Mouse (Mus musculus): ENCODE data around the gene Atp23. TPM values are rescaled to one million over a fixed set of nuclear protein-coding genes. Genes with fewer than 3 reads are reported as not detected.

Atp23 gene
- polyA plus RNA-seq (2016; fragmentation: Nextera tagmentation; extraction: Ambion mirVana), result 15.4 and 19.5 TPM in 2 replicates

GRCm38 (mm10) chr10:126900821-126901487 is at the start of gene Atp23:
Atp23 (minus strand) TSS chr10:126901355.
- H3K4me3 ChIP-seq, result peak within 1 kb of the TSS; percentile 83
- DNase-seq (ENCODE audit: low spot score), result peak; percentile 93
- peak within 1 kb of the TSS; percentile 87 for H3K27ac ChIP-seq
- peaks cover 16% of the 10 kb centered on the region for H3K4me1 ChIP-seq (replicated peaks)
- H3K36me3 ChIP-seq, result peaks cover 21% of the 10 kb centered on the region
- no peaks in the 10 kb centered on the region for H3K9me3 ChIP-seq
- H3K27me3 ChIP-seq (ENCODE audit: insufficient read depth, poor library complexity, severe bottlenecking), result 0 out of 2 replicates have a peak, but pooled peaks cover 5% of the 10 kb centered on the region
- WGBS, result under 1% methylated on average over 56 of the region's 56 CpGs

- DNase-seq (ENCODE audit: low spot score), result no peak
- Histone ChIP-seq H3K9me3 (peaks cover 2% of the 10 kb centered on the region; the same call in 1 of the 2 replicates), H3K4me3 (no peak overlapping the region), H3K27me3 (ENCODE audit: insufficient read depth, poor library complexity, severe bottlenecking) (peaks cover 11% of the 10 kb centered on the region), H3K4me1 (replicated peaks) (peaks cover 18% of the 10 kb centered on the region), H3K27ac (no peak overlapping the region), H3K36me3 (no peaks in the 10 kb centered on the region)
- WGBS, result 87% methylated on average over 4 of the region's 4 CpGs
Measured at GRCm38 (mm10) chr10:126950572-126950971, 49.4 kb upstream of the Atp23 start.

GRCm38 (mm10) chr10:126949824-126950223 is 48.7 kb upstream of the Atp23 start:
- peaks cover 18% of the 10 kb centered on the region for H3K4me1 ChIP-seq (replicated peaks)
- H3K27me3 ChIP-seq (ENCODE audit: insufficient read depth, poor library complexity, severe bottlenecking), result peaks cover 3% of the 10 kb centered on the region; the same call in 1 of the 2 replicates
- DNase-seq (ENCODE audit: low spot score), result no peak
- 59% methylated on average over 5 of the region's 5 CpGs for WGBS
- no peaks in the 10 kb centered on the region for H3K36me3 ChIP-seq
- peaks cover 2% of the 10 kb centered on the region; the same call in 1 of the 2 replicates for H3K9me3 ChIP-seq
- H3K4me3 ChIP-seq, result no peak overlapping the region
- no peak overlapping the region; the same call in 1 of the 2 replicates for H3K27ac ChIP-seq

GRCm38 (mm10) chr10:126945531-126945930 is 44.4 kb upstream of the Atp23 start:
- no peaks in the 10 kb centered on the region for H3K36me3 ChIP-seq
- 0 out of 2 replicates have a peak, but pooled peaks cover 2% of the 10 kb centered on the region for H3K9me3 ChIP-seq
- peaks cover 17% of the 10 kb centered on the region for H3K4me1 ChIP-seq (replicated peaks)
- WGBS, result 89% methylated on average over 5 of the region's 5 CpGs
- H3K27me3 ChIP-seq (ENCODE audit: insufficient read depth, poor library complexity, severe bottlenecking), result no peaks in the 10 kb centered on the region
- H3K27ac ChIP-seq, result no peak overlapping the region
- no peak overlapping the region for H3K4me3 ChIP-seq
- no peak for DNase-seq (ENCODE audit: low spot score)

- H3K36me3 ChIP-seq, result no peaks in the 10 kb centered on the region
- 0 out of 2 replicates have a peak, but pooled peaks cover 2% of the 10 kb centered on the region for H3K4me1 ChIP-seq (replicated peaks)
- H3K27me3 ChIP-seq (ENCODE audit: insufficient read depth, poor library complexity, severe bottlenecking), result no peaks in the 10 kb centered on the region
- 83% methylated on average over 7 of the region's 7 CpGs for WGBS
- H3K9me3 ChIP-seq, result peaks cover 16% of the 10 kb centered on the region
- DNase-seq (ENCODE audit: low spot score), result no peak
- no peak overlapping the region for H3K27ac ChIP-seq
- no peak overlapping the region for H3K4me3 ChIP-seq
Measured at GRCm38 (mm10) chr10:126940949-126941348, 39.8 kb upstream of the Atp23 start.

- Histone ChIP-seq H3K36me3 (no peaks in the 10 kb centered on the region), H3K27ac (peak overlapping the region; percentile 79), H3K4me3 (no peak overlapping the region), H3K27me3 (ENCODE audit: insufficient read depth, poor library complexity, severe bottlenecking) (no peaks in the 10 kb centered on the region), H3K4me1 (replicated peaks) (peaks cover 27% of the 10 kb centered on the region), H3K9me3 (peaks cover 14% of the 10 kb centered on the region)
- DNase-seq (ENCODE audit: low spot score), result no peak
- WGBS, result 66% methylated on average over 18 of the region's 18 CpGs
Measured at GRCm38 (mm10) chr10:126935556-126936381, 34.6 kb upstream of the Atp23 start.

GRCm38 (mm10) chr10:126935121-126935520 is 34.0 kb upstream of the Atp23 start:
- Histone ChIP-seq H3K4me3 (no peak overlapping the region), H3K36me3 (no peaks in the 10 kb centered on the region), H3K27ac (peak overlapping the region; percentile 79), H3K27me3 (ENCODE audit: insufficient read depth, poor library complexity, severe bottlenecking) (peaks cover 3% of the 10 kb centered on the region), H3K9me3 (peaks cover 14% of the 10 kb centered on the region), H3K4me1 (replicated peaks) (peaks cover 33% of the 10 kb centered on the region)
- WGBS, result 89% methylated on average over 8 of the region's 8 CpGs
- DNase-seq (ENCODE audit: low spot score), result no peak

- DNase-seq (ENCODE audit: low spot score), result no peak
- H3K27ac ChIP-seq, result 0 out of 2 replicates have a peak overlapping the region, but pooled peaks have one; percentile 79
- 93% methylated on average over 13 of the region's 13 CpGs for WGBS
- peaks cover 9% of the 10 kb centered on the region for H3K27me3 ChIP-seq (ENCODE audit: insufficient read depth, poor library complexity, severe bottlenecking)
- peaks cover 39% of the 10 kb centered on the region for H3K4me1 ChIP-seq (replicated peaks)
- H3K9me3 ChIP-seq, result peaks cover 14% of the 10 kb centered on the region
- no peak overlapping the region for H3K4me3 ChIP-seq
- H3K36me3 ChIP-seq, result no peaks in the 10 kb centered on the region
Measured at GRCm38 (mm10) chr10:126934561-126934960, 33.4 kb upstream of the Atp23 start.

- H3K9me3 ChIP-seq, result no peaks in the 10 kb centered on the region
- peaks cover 67% of the 10 kb centered on the region for H3K4me1 ChIP-seq (replicated peaks)
- H3K4me3 ChIP-seq, result no peak overlapping the region
- DNase-seq (ENCODE audit: low spot score), result no peak
- H3K36me3 ChIP-seq, result no peaks in the 10 kb centered on the region
- no peak overlapping the region for H3K27ac ChIP-seq
- H3K27me3 ChIP-seq (ENCODE audit: insufficient read depth, poor library complexity, severe bottlenecking), result peaks cover 32% of the 10 kb centered on the region
Measured at GRCm38 (mm10) chr10:126931760-126932139, 30.6 kb upstream of the Atp23 start.

- H3K27ac ChIP-seq, result peak overlapping the region; percentile 79
- H3K27me3 ChIP-seq (ENCODE audit: insufficient read depth, poor library complexity, severe bottlenecking), result peaks cover 37% of the 10 kb centered on the region
- H3K4me3 ChIP-seq, result no peak overlapping the region
- no peaks in the 10 kb centered on the region for H3K36me3 ChIP-seq
- 69% methylated on average over 8 of the region's 8 CpGs for WGBS
- no peak for DNase-seq (ENCODE audit: low spot score)
- peaks cover 69% of the 10 kb centered on the region for H3K4me1 ChIP-seq (replicated peaks)
- no peaks in the 10 kb centered on the region for H3K9me3 ChIP-seq
Measured at GRCm38 (mm10) chr10:126931123-126931759, 30.1 kb upstream of the Atp23 start.

GRCm38 (mm10) chr10:126930270-126931121 is 29.3 kb upstream of the Atp23 start:
- 40% methylated on average over 15 of the region's 15 CpGs for whole genome bisulfite sequencing
- Histone ChIP-seq H3K4me3 (no peak overlapping the region), H3K4me1 (replicated peaks) (peaks cover 69% of the 10 kb centered on the region), H3K27ac (peak overlapping the region; percentile 79), H3K36me3 (no peaks in the 10 kb centered on the region), H3K27me3 (ENCODE audit: insufficient read depth, poor library complexity, severe bottlenecking) (peaks cover 44% of the 10 kb centered on the region), H3K9me3 (no peaks in the 10 kb centered on the region)
- DNase-seq (ENCODE audit: low spot score), result peak; percentile 35

GRCm38 (mm10) chr10:126929543-126929942 is 28.4 kb upstream of the Atp23 start:
- peaks cover 62% of the 10 kb centered on the region for H3K4me1 ChIP-seq (replicated peaks)
- H3K27ac ChIP-seq, result no peak overlapping the region
- WGBS, result 32% methylated on average over 3 of the region's 3 CpGs
- H3K9me3 ChIP-seq, result no peaks in the 10 kb centered on the region
- DNase-seq (ENCODE audit: low spot score), result no peak
- H3K27me3 ChIP-seq (ENCODE audit: insufficient read depth, poor library complexity, severe bottlenecking), result peaks cover 47% of the 10 kb centered on the region
- no peaks in the 10 kb centered on the region for H3K36me3 ChIP-seq
- no peak overlapping the region for H3K4me3 ChIP-seq
